Mouse (Mus musculus) olfactory bulb, adult 2 months (tissue): ENCODE results near the gene Mzt1.

Source experiments
- CTCF ChIP-seq: fragments of 200-500 bp; IDR thresholded peaks from 2 replicates; pipeline ENCODE4 v1.5.1; 2012; ENCODE audit warnings: low read depth, mild to moderate bottlenecking, low read length, moderate library complexity; ENCODE audit not compliant: insufficient read depth
- POLR2A ChIP-seq: fragments of 200-500 bp; IDR thresholded peaks from 2 replicates; pipeline ENCODE4 v1.6.1; 2012; ENCODE audit warnings: mild to moderate bottlenecking, low read depth, low read length, moderate library complexity; ENCODE audit not compliant: insufficient read depth

DNA sequence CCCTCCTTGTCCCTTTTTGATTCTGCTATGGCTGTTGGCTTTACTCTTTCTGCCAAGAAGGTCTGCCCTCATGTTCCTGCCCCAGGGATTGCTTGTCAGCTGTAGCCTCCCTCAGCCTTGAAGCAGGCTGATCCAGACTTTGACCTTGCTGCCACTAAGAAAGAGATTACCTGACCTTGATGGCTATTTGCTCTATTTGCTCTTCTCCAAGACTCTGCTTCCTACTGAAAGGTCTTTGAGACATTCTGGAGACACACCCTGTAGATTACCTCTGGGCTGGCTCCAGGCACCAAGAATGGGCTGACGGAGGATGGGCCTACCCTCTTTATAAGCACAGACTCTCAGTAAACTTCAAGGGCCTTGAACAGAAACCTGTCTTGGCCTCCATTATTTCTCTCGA is 53.5 kb downstream of the Mzt1 start:
- TF ChIP-seq CTCF (no peak), POLR2A (no peak)
